Mouse (Mus musculus): Measurements from ENCODE around the gene Cd300lb.

- TF ChIP-seq CTCF (conservative IDR thresholded peaks at IDR 0.05; ENCODE audit: insufficient read depth, insufficient read length, low read depth, low read length) (no peak), POLR2A (IDR thresholded peaks at IDR 0.05; ENCODE audit: low read depth, low read length) (no peak)
Observed at GRCm38 (mm10) chr11:114875301-114875801, 58.8 kb downstream of the Cd300lb start.

Data from kidney, adult 2 months (tissue).